Mouse (Mus musculus): ENCODE data around the gene Cmtm2b. TPM values are rescaled to one million over a fixed set of nuclear protein-coding genes. Genes with fewer than 3 reads are reported as not detected.

Cmtm2b gene
- polyA plus RNA-seq, 1 experiment from 2014 or later = not detected

GRCm38 (mm10) chr8:104332665-104333631 is 10.9 kb downstream of the Cmtm2b start:
- WGBS = 74% methylated on average over 5 of the region's 5 CpGs
- Histone ChIP-seq H3K4me1 (replicated peaks) (no peaks in the 10 kb centered on the region), H3K4me3 (replicated peaks) (no peak overlapping the region), H3K27me3 (no peaks in the 10 kb centered on the region), H3K4me2 (no peak overlapping the region), H3K9ac (replicated peaks) (no peak overlapping the region), H3K36me3 (no peaks in the 10 kb centered on the region), H3K27ac (no peak overlapping the region), H3K9me3 (no peaks in the 10 kb centered on the region)
- no peak for ATAC-seq (ENCODE audit: insufficient number of reproducible peaks, insufficient read depth, low FRiP score, low TSS enrichment, low read depth)

GRCm38 (mm10) chr8:104333786-104334185 is 11.8 kb downstream of the Cmtm2b start:
- Histone ChIP-seq H3K4me3 (replicated peaks) (no peak overlapping the region), H3K4me1 (replicated peaks) (no peaks in the 10 kb centered on the region), H3K36me3 (no peaks in the 10 kb centered on the region), H3K9ac (replicated peaks) (no peak overlapping the region), H3K27ac (no peak overlapping the region), H3K4me2 (no peak overlapping the region), H3K27me3 (no peaks in the 10 kb centered on the region), H3K9me3 (no peaks in the 10 kb centered on the region)
- no peak for ATAC-seq (ENCODE audit: insufficient number of reproducible peaks, insufficient read depth, low FRiP score, low TSS enrichment, low read depth)
- 69% methylated on average over 5 of the region's 5 CpGs for WGBS

GRCm38 (mm10) chr8:104334196-104334595 is 12.2 kb downstream of the Cmtm2b start:
- H3K9ac ChIP-seq (replicated peaks) = no peak overlapping the region
- no peak for ATAC-seq (ENCODE audit: insufficient number of reproducible peaks, insufficient read depth, low FRiP score, low TSS enrichment, low read depth)
- no peak overlapping the region for H3K27ac ChIP-seq
- H3K36me3 ChIP-seq = no peaks in the 10 kb centered on the region
- H3K4me3 ChIP-seq (replicated peaks) = no peak overlapping the region
- peaks cover 2% of the 10 kb centered on the region; the same call in 1 of the 2 replicates for H3K27me3 ChIP-seq
- H3K4me2 ChIP-seq = no peak overlapping the region
- 76% methylated on average over 1 of the region's 1 CpGs for WGBS
- no peaks in the 10 kb centered on the region for H3K9me3 ChIP-seq
- no peaks in the 10 kb centered on the region for H3K4me1 ChIP-seq (replicated peaks)

GRCm38 (mm10) chr8:104336806-104337205 is 14.8 kb downstream of the Cmtm2b start:
- WGBS = 80% methylated on average over 1 of the region's 1 CpGs
- Histone ChIP-seq H3K27ac (no peak overlapping the region), H3K27me3 (peaks cover 5% of the 10 kb centered on the region; the same call in 1 of the 2 replicates), H3K9me3 (no peaks in the 10 kb centered on the region), H3K4me2 (no peak overlapping the region), H3K9ac (replicated peaks) (no peak overlapping the region), H3K4me3 (replicated peaks) (no peak overlapping the region), H3K4me1 (replicated peaks) (peaks cover 6% of the 10 kb centered on the region; the same call in 1 of the 2 replicates), H3K36me3 (no peaks in the 10 kb centered on the region)
- ATAC-seq (ENCODE audit: insufficient number of reproducible peaks, insufficient read depth, low FRiP score, low TSS enrichment, low read depth) = no peak

GRCm38 (mm10) chr8:104337890-104338289 is 15.9 kb downstream of the Cmtm2b start:
- Histone ChIP-seq H3K36me3 (no peaks in the 10 kb centered on the region), H3K4me3 (replicated peaks) (no peak overlapping the region), H3K27ac (no peak overlapping the region), H3K4me2 (no peak overlapping the region), H3K9ac (replicated peaks) (no peak overlapping the region), H3K9me3 (no peaks in the 10 kb centered on the region), H3K4me1 (replicated peaks) (peaks cover 7% of the 10 kb centered on the region; the same call in 1 of the 2 replicates), H3K27me3 (peaks cover 5% of the 10 kb centered on the region; the same call in 1 of the 2 replicates)
- ATAC-seq (ENCODE audit: insufficient number of reproducible peaks, insufficient read depth, low FRiP score, low TSS enrichment, low read depth) = no peak
- WGBS = 59% methylated on average over 3 of the region's 3 CpGs

- Histone ChIP-seq H3K27ac (no peak within 1 kb of the TSS; the same call in 1 of the 2 replicates), H3K4me1 (replicated peaks) (peaks cover 7% of the 10 kb centered on the region; the same call in 1 of the 2 replicates), H3K9ac (replicated peaks) (peak within 1 kb of the TSS; percentile 78), H3K4me3 (replicated peaks) (peak within 1 kb of the TSS; percentile 65), H3K36me3 (no peaks in the 10 kb centered on the region), H3K4me2 (peak within 1 kb of the TSS; percentile 86), H3K9me3 (no peaks in the 10 kb centered on the region), H3K27me3 (peaks cover 5% of the 10 kb centered on the region; the same call in 1 of the 2 replicates)
- no peak for ATAC-seq (ENCODE audit: insufficient number of reproducible peaks, insufficient read depth, low FRiP score, low TSS enrichment, low read depth)
- WGBS = 18% methylated on average over 16 of the region's 18 CpGs
These were observed 17.4 kb downstream of the Cmtm2b start, which contains the start of gene Cmtm3 for GRCm38 (mm10) chr8:104339229-104339982. Gene Cmtm3, plus strand, starts transcription at chr8:104339410.

- no peaks in the 10 kb centered on the region; the same call in 1 of the 2 replicates for H3K36me3 ChIP-seq
- H3K4me2 ChIP-seq = peak overlapping the region; percentile 86
- H3K27me3 ChIP-seq = peaks cover 5% of the 10 kb centered on the region; the same call in 1 of the 2 replicates
- H3K27ac ChIP-seq = no peak overlapping the region
- H3K4me3 ChIP-seq (replicated peaks) = peak overlapping the region; percentile 65
- peak overlapping the region; percentile 78 for H3K9ac ChIP-seq (replicated peaks)
- ATAC-seq (ENCODE audit: insufficient number of reproducible peaks, insufficient read depth, low FRiP score, low TSS enrichment, low read depth) = 0 out of 2 replicates have a peak, but pooled peaks have one; percentile 9
- 3% methylated on average over 6 of the region's 6 CpGs for WGBS
- peaks cover 7% of the 10 kb centered on the region; the same call in 1 of the 2 replicates for H3K4me1 ChIP-seq (replicated peaks)
- H3K9me3 ChIP-seq = no peaks in the 10 kb centered on the region
These were observed 17.9 kb downstream of the Cmtm2b start for GRCm38 (mm10) chr8:104339983-104340232.

- H3K4me1 ChIP-seq (replicated peaks) = peaks cover 7% of the 10 kb centered on the region; the same call in 1 of the 2 replicates
- H3K27ac ChIP-seq = peak overlapping the region; percentile 74
These were observed 18.4 kb downstream of the Cmtm2b start for GRCm38 (mm10) chr8:104340233-104341105.

GRCm38 (mm10) chr8:104341106-104341561 is 19.1 kb downstream of the Cmtm2b start:
- WGBS = 0% methylated on average over 24 of the region's 24 CpGs
- Histone ChIP-seq H3K4me1 (replicated peaks) (peaks cover 7% of the 10 kb centered on the region; the same call in 1 of the 2 replicates), H3K9ac (replicated peaks) (peak overlapping the region; percentile 78), H3K4me3 (replicated peaks) (peak overlapping the region; percentile 65), H3K4me2 (peak overlapping the region; percentile 86), H3K9me3 (no peaks in the 10 kb centered on the region), H3K27ac (peak overlapping the region; percentile 74), H3K36me3 (peaks cover 12% of the 10 kb centered on the region; the same call in 1 of the 2 replicates), H3K27me3 (peaks cover 5% of the 10 kb centered on the region; the same call in 1 of the 2 replicates)
- ATAC-seq (ENCODE audit: insufficient number of reproducible peaks, insufficient read depth, low FRiP score, low TSS enrichment, low read depth) = peak; percentile 61

More at GRCm38 (mm10) chr8:104340233-104341105, 18.4 kb downstream of the Cmtm2b start:
- Histone ChIP-seq H3K4me2 (peak overlapping the region; percentile 86), H3K36me3 (peaks cover 5% of the 10 kb centered on the region; the same call in 1 of the 2 replicates), H3K9ac (replicated peaks) (peak overlapping the region; percentile 78), H3K9me3 (no peaks in the 10 kb centered on the region), H3K27me3 (peaks cover 5% of the 10 kb centered on the region; the same call in 1 of the 2 replicates), H3K4me3 (replicated peaks) (peak overlapping the region; percentile 65)
- ATAC-seq (ENCODE audit: insufficient number of reproducible peaks, insufficient read depth, low FRiP score, low TSS enrichment, low read depth) = peak; percentile 74
- under 1% methylated on average over 52 of the region's 54 CpGs for WGBS

- Histone ChIP-seq H3K4me1 (replicated peaks) (peaks cover 7% of the 10 kb centered on the region; the same call in 1 of the 2 replicates), H3K4me2 (peak overlapping the region; percentile 86), H3K4me3 (replicated peaks) (peak overlapping the region; percentile 65), H3K9ac (replicated peaks) (peak overlapping the region; percentile 78; the same call in 1 of the 2 replicates), H3K27ac (no peak overlapping the region), H3K27me3 (peaks cover 5% of the 10 kb centered on the region; the same call in 1 of the 2 replicates), H3K36me3 (peaks cover 17% of the 10 kb centered on the region; the same call in 1 of the 2 replicates), H3K9me3 (no peaks in the 10 kb centered on the region)
- no peak for ATAC-seq (ENCODE audit: insufficient number of reproducible peaks, insufficient read depth, low FRiP score, low TSS enrichment, low read depth)
- WGBS = 51% methylated on average over 6 of the region's 6 CpGs
These were observed 19.6 kb downstream of the Cmtm2b start for GRCm38 (mm10) chr8:104341678-104342077.
